Mouse (Mus musculus): ENCODE measurements at regions not wholly inside any gene's neighbourhood (a gene's known extent, or its start where the extent isn't known, plus 50 kb on each side); places are given as distances from the start of the nearest gene placed in this dataset.
A peak's percentile ranks its signal among the peaks of the same experiment; 100 is the strongest.

DNA sequence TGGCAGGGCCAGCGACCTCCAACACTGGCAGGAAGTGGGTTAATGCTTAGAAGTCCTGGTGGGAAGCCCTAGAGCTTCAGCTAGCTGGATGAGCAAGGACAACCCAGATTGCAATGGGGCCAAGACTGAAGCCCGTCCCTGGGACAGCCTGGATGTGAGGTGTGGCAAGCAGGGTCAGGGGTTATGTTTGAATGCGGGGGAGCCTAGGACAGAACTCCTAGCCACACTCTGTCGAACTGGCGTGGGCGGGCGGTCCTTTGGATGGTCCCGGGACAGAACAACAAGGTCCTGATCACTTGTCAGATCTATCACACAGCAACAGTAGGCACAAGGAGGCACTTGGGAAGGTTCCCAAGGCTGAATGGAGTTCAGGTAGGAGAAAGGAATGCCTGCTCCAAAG, 101.1 kb upstream of the Ccnd1 start:
- Histone ChIP-seq H3K4me2 (ENCODE audit: low read length) (no peak overlapping the region), H3K27ac (replicated peaks in 1 of 2; ENCODE audit: control insufficient read depth in 1 of 2, insufficient read depth in 1 of 2, low read depth in 2 of 2, low read length in 2 of 2) (no peak overlapping the region), H3K4me3 (ENCODE audit: control insufficient read depth in 1 of 2, insufficient read depth in 1 of 2, low read depth in 1 of 2, low read length in 2 of 2) (no peak overlapping the region), H3K36me3 (ENCODE audit: control insufficient read depth, insufficient read depth, low read length) (no peaks in the 10 kb centered on the region), H3K9me3 (ENCODE audit: control insufficient read depth, low read length) (no peaks in the 10 kb centered on the region), H3K27me3 (ENCODE audit: control insufficient read depth, insufficient read depth, low read length) (no peaks in the 10 kb centered on the region), H3K4me1 (ENCODE audit: control insufficient read depth in 2 of 2, insufficient read depth in 2 of 2, low read length in 2 of 2) (peaks cover 3 to 5% of the 10 kb centered on the region in 2 experiments; a peak in 2 of 4 replicates), H3K9ac (ENCODE audit: low read length) (no peak overlapping the region)
- WGBS, result 79% methylated on average over 8 of the region's 8 CpGs
- ATAC-seq (ENCODE audit: insufficient number of reproducible peaks, insufficient read depth, low FRiP score, low read depth), result no peak

- Histone ChIP-seq H3K4me1 (ENCODE audit: control insufficient read depth in 2 of 2, insufficient read depth in 2 of 2, low read length in 2 of 2) (peaks cover 4 to 10% of the 10 kb centered on the region in 2 experiments), H3K4me2 (ENCODE audit: low read length) (no peak overlapping the region), H3K27me3 (ENCODE audit: control insufficient read depth, insufficient read depth, low read length) (no peaks in the 10 kb centered on the region), H3K4me3 (ENCODE audit: control insufficient read depth in 1 of 2, insufficient read depth in 1 of 2, low read depth in 1 of 2, low read length in 2 of 2) (no peak overlapping the region), H3K9ac (ENCODE audit: low read length) (no peak overlapping the region), H3K36me3 (ENCODE audit: control insufficient read depth, insufficient read depth, low read length) (no peaks in the 10 kb centered on the region), H3K9me3 (ENCODE audit: control insufficient read depth, low read length) (no peaks in the 10 kb centered on the region), H3K27ac (replicated peaks in 1 of 2; ENCODE audit: control insufficient read depth in 1 of 2, insufficient read depth in 1 of 2, low read depth in 2 of 2, low read length in 2 of 2) (no peak overlapping the region)
- no peak for ATAC-seq (ENCODE audit: insufficient number of reproducible peaks, insufficient read depth, low FRiP score, low read depth)
- WGBS, result 47% methylated on average over 1 of the region's 1 CpGs
Measured at GRCm38 (mm10) chr7:145034385-145034784, 94.7 kb upstream of the Ccnd1 start.

DNA sequence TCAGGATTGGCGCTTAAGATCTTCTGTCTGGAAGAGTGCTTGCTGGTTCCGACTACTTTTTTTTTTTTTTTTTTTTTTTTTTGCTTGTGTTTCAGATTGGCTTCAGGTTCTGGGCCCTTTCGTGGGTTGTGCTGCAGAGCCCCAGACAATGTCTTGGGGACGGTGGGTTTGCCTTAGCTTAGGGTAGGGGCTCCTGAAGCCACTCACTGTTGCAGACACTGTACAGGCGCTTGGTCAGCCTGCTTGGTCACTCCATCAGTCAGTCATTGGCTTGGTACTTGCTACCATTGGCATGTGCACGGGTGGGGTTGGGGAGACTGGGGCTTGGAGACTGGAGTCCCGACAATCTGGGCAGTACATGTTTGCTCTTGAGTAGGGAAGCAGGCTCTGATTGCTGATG, 91.5 kb upstream of the Ccnd1 start:
- peaks cover 4 to 14% of the 10 kb centered on the region in 2 experiments for H3K4me1 ChIP-seq (ENCODE audit: control insufficient read depth in 2 of 2, insufficient read depth in 2 of 2, low read length in 2 of 2)
- WGBS, result 16% methylated on average over 7 of the region's 7 CpGs
- peak overlapping the region; percentile 82 for H3K4me2 ChIP-seq (ENCODE audit: low read length)
- H3K4me3 ChIP-seq (ENCODE audit: control insufficient read depth in 1 of 2, insufficient read depth in 1 of 2, low read depth in 1 of 2, low read length in 2 of 2), result peak overlapping the region; percentile 15 to 22
- H3K9ac ChIP-seq (ENCODE audit: low read length), result 0 out of 2 replicates have a peak overlapping the region, but pooled peaks have one; percentile 49
- no peak overlapping the region for H3K27ac ChIP-seq (replicated peaks in 1 of 2; ENCODE audit: control insufficient read depth in 1 of 2, insufficient read depth in 1 of 2, low read depth in 2 of 2, low read length in 2 of 2)
- H3K9me3 ChIP-seq (ENCODE audit: control insufficient read depth, low read length), result no peaks in the 10 kb centered on the region
- no peaks in the 10 kb centered on the region for H3K27me3 ChIP-seq (ENCODE audit: control insufficient read depth, insufficient read depth, low read length)
- no peaks in the 10 kb centered on the region for H3K36me3 ChIP-seq (ENCODE audit: control insufficient read depth, insufficient read depth, low read length)
- no peak for ATAC-seq (ENCODE audit: insufficient number of reproducible peaks, insufficient read depth, low FRiP score, low read depth)

GRCm38 (mm10) chr7:145030635-145031141, 91.0 kb upstream of the Ccnd1 start:
- peak; percentile 85 for ATAC-seq (ENCODE audit: insufficient number of reproducible peaks, insufficient read depth, low FRiP score, low read depth)
- Histone ChIP-seq H3K36me3 (ENCODE audit: control insufficient read depth, insufficient read depth, low read length) (no peaks in the 10 kb centered on the region), H3K4me3 (ENCODE audit: control insufficient read depth in 1 of 2, insufficient read depth in 1 of 2, low read depth in 1 of 2, low read length in 2 of 2) (peak overlapping the region; percentile 22 to 45), H3K9ac (ENCODE audit: low read length) (peak overlapping the region; percentile 49; the same call in 1 of the 2 replicates), H3K4me1 (ENCODE audit: control insufficient read depth in 2 of 2, insufficient read depth in 2 of 2, low read length in 2 of 2) (peaks cover 9 to 17% of the 10 kb centered on the region in 2 experiments), H3K27me3 (ENCODE audit: control insufficient read depth, insufficient read depth, low read length) (no peaks in the 10 kb centered on the region), H3K27ac (replicated peaks in 1 of 2; ENCODE audit: control insufficient read depth in 1 of 2, insufficient read depth in 1 of 2, low read depth in 2 of 2, low read length in 2 of 2) (peak overlapping the region in 1 of 2 experiments; percentile 48; a peak in 1 of 4 replicates), H3K9me3 (ENCODE audit: control insufficient read depth, low read length) (no peaks in the 10 kb centered on the region), H3K4me2 (ENCODE audit: low read length) (peak overlapping the region; percentile 82)
- under 1% methylated on average over 22 of the region's 22 CpGs for WGBS

GRCm38 (mm10) chr7:145029622-145030021, 89.9 kb upstream of the Ccnd1 start:
- no peak overlapping the region for H3K4me2 ChIP-seq (ENCODE audit: low read length)
- H3K36me3 ChIP-seq (ENCODE audit: control insufficient read depth, insufficient read depth, low read length), result no peaks in the 10 kb centered on the region
- H3K4me1 ChIP-seq (ENCODE audit: control insufficient read depth in 2 of 2, insufficient read depth in 2 of 2, low read length in 2 of 2), result peaks cover 17 to 26% of the 10 kb centered on the region in 2 experiments
- 79% methylated on average over 4 of the region's 4 CpGs for WGBS
- no peak for ATAC-seq (ENCODE audit: insufficient number of reproducible peaks, insufficient read depth, low FRiP score, low read depth)
- H3K4me3 ChIP-seq (ENCODE audit: control insufficient read depth in 1 of 2, insufficient read depth in 1 of 2, low read depth in 1 of 2, low read length in 2 of 2), result no peak overlapping the region
- no peak overlapping the region for H3K27ac ChIP-seq (replicated peaks in 1 of 2; ENCODE audit: control insufficient read depth in 1 of 2, insufficient read depth in 1 of 2, low read depth in 2 of 2, low read length in 2 of 2)
- no peak overlapping the region for H3K9ac ChIP-seq (ENCODE audit: low read length)
- no peaks in the 10 kb centered on the region for H3K27me3 ChIP-seq (ENCODE audit: control insufficient read depth, insufficient read depth, low read length)
- H3K9me3 ChIP-seq (ENCODE audit: control insufficient read depth, low read length), result no peaks in the 10 kb centered on the region

- no peak for ATAC-seq (ENCODE audit: insufficient number of reproducible peaks, insufficient read depth, low FRiP score, low read depth)
- H3K4me2 ChIP-seq (ENCODE audit: low read length), result no peak overlapping the region
- H3K9me3 ChIP-seq (ENCODE audit: control insufficient read depth, low read length), result no peaks in the 10 kb centered on the region
- H3K9ac ChIP-seq (ENCODE audit: low read length), result no peak overlapping the region
- no peaks in the 10 kb centered on the region for H3K36me3 ChIP-seq (ENCODE audit: control insufficient read depth, insufficient read depth, low read length)
- 41% methylated on average over 4 of the region's 4 CpGs for WGBS
- no peak overlapping the region for H3K27ac ChIP-seq (replicated peaks in 1 of 2; ENCODE audit: control insufficient read depth in 1 of 2, insufficient read depth in 1 of 2, low read depth in 2 of 2, low read length in 2 of 2)
- peaks cover 17 to 26% of the 10 kb centered on the region in 2 experiments for H3K4me1 ChIP-seq (ENCODE audit: control insufficient read depth in 2 of 2, insufficient read depth in 2 of 2, low read length in 2 of 2)
- no peaks in the 10 kb centered on the region for H3K27me3 ChIP-seq (ENCODE audit: control insufficient read depth, insufficient read depth, low read length)
- no peak overlapping the region for H3K4me3 ChIP-seq (ENCODE audit: control insufficient read depth in 1 of 2, insufficient read depth in 1 of 2, low read depth in 1 of 2, low read length in 2 of 2)
Measured at GRCm38 (mm10) chr7:145029124-145029523, 89.4 kb upstream of the Ccnd1 start.

DNA sequence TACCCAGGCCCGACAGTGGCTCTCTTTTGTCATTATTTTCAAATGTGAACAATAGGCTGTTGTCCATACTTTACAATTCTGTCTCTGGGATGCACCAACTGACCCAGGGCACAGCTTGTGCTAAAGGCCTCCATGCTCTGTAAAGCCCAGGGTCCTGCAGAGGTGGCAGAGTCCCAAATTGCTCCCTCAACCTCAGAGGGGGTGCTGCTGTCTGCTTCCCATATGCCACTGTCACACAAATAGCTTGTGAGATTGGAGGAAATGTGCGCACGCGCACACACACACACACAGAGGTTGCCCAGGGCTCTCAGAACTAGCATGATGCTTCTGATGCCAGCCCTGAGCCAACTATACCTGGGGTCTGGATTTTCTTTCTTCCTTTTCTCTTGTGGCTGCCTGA, 87.3 kb upstream of the Ccnd1 start:
- H3K27ac ChIP-seq (replicated peaks in 1 of 2; ENCODE audit: control insufficient read depth in 1 of 2, insufficient read depth in 1 of 2, low read depth in 2 of 2, low read length in 2 of 2), result no peak overlapping the region
- WGBS, result 89% methylated on average over 4 of the region's 4 CpGs
- no peak overlapping the region for H3K9ac ChIP-seq (ENCODE audit: low read length)
- no peak for ATAC-seq (ENCODE audit: insufficient number of reproducible peaks, insufficient read depth, low FRiP score, low read depth)
- H3K36me3 ChIP-seq (ENCODE audit: control insufficient read depth, insufficient read depth, low read length), result no peaks in the 10 kb centered on the region
- H3K4me2 ChIP-seq (ENCODE audit: low read length), result no peak overlapping the region
- no peaks in the 10 kb centered on the region for H3K9me3 ChIP-seq (ENCODE audit: control insufficient read depth, low read length)
- H3K4me3 ChIP-seq (ENCODE audit: control insufficient read depth in 1 of 2, insufficient read depth in 1 of 2, low read depth in 1 of 2, low read length in 2 of 2), result no peak overlapping the region
- no peaks in the 10 kb centered on the region for H3K27me3 ChIP-seq (ENCODE audit: control insufficient read depth, insufficient read depth, low read length)
- peaks cover 17 to 26% of the 10 kb centered on the region in 2 experiments for H3K4me1 ChIP-seq (ENCODE audit: control insufficient read depth in 2 of 2, insufficient read depth in 2 of 2, low read length in 2 of 2)

- 76% methylated on average over 5 of the region's 5 CpGs for WGBS
- no peaks in the 10 kb centered on the region for H3K36me3 ChIP-seq (ENCODE audit: control insufficient read depth, insufficient read depth, low read length)
- H3K4me3 ChIP-seq (ENCODE audit: control insufficient read depth in 1 of 2, insufficient read depth in 1 of 2, low read depth in 1 of 2, low read length in 2 of 2), result no peak overlapping the region
- no peak overlapping the region for H3K9ac ChIP-seq (ENCODE audit: low read length)
- no peaks in the 10 kb centered on the region for H3K27me3 ChIP-seq (ENCODE audit: control insufficient read depth, insufficient read depth, low read length)
- no peak overlapping the region for H3K4me2 ChIP-seq (ENCODE audit: low read length)
- no peaks in the 10 kb centered on the region for H3K9me3 ChIP-seq (ENCODE audit: control insufficient read depth, low read length)
- H3K4me1 ChIP-seq (ENCODE audit: control insufficient read depth in 2 of 2, insufficient read depth in 2 of 2, low read length in 2 of 2), result peaks cover 17 to 21% of the 10 kb centered on the region in 2 experiments
- peak; percentile 17; the same call in 1 of the 2 replicates for ATAC-seq (ENCODE audit: insufficient number of reproducible peaks, insufficient read depth, low FRiP score, low read depth)
- peak overlapping the region; percentile 12 to 71 for H3K27ac ChIP-seq (replicated peaks in 1 of 2; ENCODE audit: control insufficient read depth in 1 of 2, insufficient read depth in 1 of 2, low read depth in 2 of 2, low read length in 2 of 2)
Measured at GRCm38 (mm10) chr7:145026014-145026285, 86.2 kb upstream of the Ccnd1 start.

All from heart, embryonic 14.5 days (tissue).